Mouse (Mus musculus) thymus, adult 2 months (tissue): ENCODE measurements around the gene Gpt2. TPM values are rescaled to one million over a fixed set of nuclear protein-coding genes. Genes with fewer than 3 reads are reported as not detected.

Source experiments
- DNase-seq: peaks from one replicate; pipeline ENCODE4 v3.0.0; 2021
- H3K27ac ChIP-seq: fragments of 200-500 bp; 2 replicates; pipeline ENCODE4 v1.5.1; 2012; ENCODE audit warnings: low read length, control low read depth; ENCODE audit not compliant: control insufficient read depth, insufficient read depth
- H3K27me3 ChIP-seq: fragments of 200-500 bp; 2 replicates; pipeline ENCODE4 v1.6.1; 2012; ENCODE audit warnings: mild to moderate bottlenecking, low read length, moderate library complexity, mixed read lengths; ENCODE audit not compliant: control insufficient read depth, insufficient read depth
- H3K36me3 ChIP-seq: fragments of 200-500 bp; 2 replicates; pipeline ENCODE4 v1.6.1; 2012; ENCODE audit warnings: mild to moderate bottlenecking, low read length, moderate library complexity; ENCODE audit not compliant: control insufficient read depth, insufficient read depth
- H3K4me1 ChIP-seq: fragments of 200-500 bp; replicated peaks from 2 replicates; pipeline ENCODE4 v1.6.1; 2012; ENCODE audit warnings: low read length; ENCODE audit not compliant: control insufficient read depth, insufficient read depth
- H3K4me3 ChIP-seq: fragments of 200-500 bp; 2 replicates; pipeline ENCODE4 v1.5.1; 2012; ENCODE audit warnings: mild to moderate bottlenecking, low read length, control low read depth, moderate library complexity; ENCODE audit not compliant: control insufficient read depth, insufficient read depth
- CTCF ChIP-seq: fragments of 200-500 bp; IDR thresholded peaks from 2 replicates; pipeline ENCODE4 v1.5.1; 2012; ENCODE audit warnings: mild to moderate bottlenecking, control low read depth, low read length, moderate library complexity, borderline replicate concordance; ENCODE audit not compliant: control insufficient read depth, poor library complexity, insufficient read depth; ENCODE audit errors: extremely low read depth
- POLR2A ChIP-seq: fragments of 200-500 bp; IDR thresholded peaks from 2 replicates; pipeline ENCODE4 v1.6.1; 2012; ENCODE audit warnings: mild to moderate bottlenecking, low read length, control low read depth, moderate library complexity; ENCODE audit not compliant: control insufficient read depth, poor library complexity, insufficient read depth; ENCODE audit errors: extremely low read depth
- WGBS: fragments of 180-500 bp; shearing (Covaris S2); methylation state at CpG from one replicate; pipeline ENCODE4 v1.1.7; 2018; 5-methylcytosine and 5-hydroxymethylcytosine counted together
- polyA plus RNA-seq: library from polyadenylated mRNA; depleted of rRNA; stranded (reverse); fragments of >200 nt; gene quantifications from 2 replicates; pipeline ENCODE4 v1.2.3, GENCODE M21; 2012

Gene Gpt2
- polyA plus RNA-seq, 1 experiment, result 8.2 TPM

DNA sequence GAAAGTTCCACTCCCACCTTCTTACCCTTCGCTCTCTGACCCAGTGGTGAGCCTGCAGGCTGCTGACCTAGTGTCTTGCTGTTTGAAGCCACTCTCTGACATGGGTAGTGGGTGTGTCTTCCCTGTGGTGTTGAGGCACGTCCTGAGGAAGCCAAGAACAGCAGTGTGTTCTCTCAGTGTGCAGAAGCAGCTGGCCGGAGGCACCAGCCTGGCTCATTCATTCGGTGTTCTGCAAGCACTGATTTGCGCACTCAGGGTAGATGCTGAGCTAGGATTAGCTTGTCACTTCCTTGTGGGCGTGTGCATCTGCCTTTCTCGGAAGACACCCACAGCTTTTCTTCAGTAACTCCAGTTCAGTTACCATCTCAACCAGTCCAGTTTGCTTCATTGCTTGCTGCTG, 23.0 kb downstream of the Gpt2 start:
- Histone ChIP-seq H3K27ac (no peak overlapping the region), H3K4me1 (peaks cover 7% of the 10 kb centered on the region), H3K4me3 (no peak overlapping the region), H3K36me3 (no peaks in the 10 kb centered on the region), H3K27me3 (no peaks in the 10 kb centered on the region)
- no peak for TF ChIP-seq CTCF
- TF ChIP-seq POLR2A, result no peak
- 47% methylated on average over 7 of the region's 7 CpGs for WGBS
- no peak for DNase-seq

DNA sequence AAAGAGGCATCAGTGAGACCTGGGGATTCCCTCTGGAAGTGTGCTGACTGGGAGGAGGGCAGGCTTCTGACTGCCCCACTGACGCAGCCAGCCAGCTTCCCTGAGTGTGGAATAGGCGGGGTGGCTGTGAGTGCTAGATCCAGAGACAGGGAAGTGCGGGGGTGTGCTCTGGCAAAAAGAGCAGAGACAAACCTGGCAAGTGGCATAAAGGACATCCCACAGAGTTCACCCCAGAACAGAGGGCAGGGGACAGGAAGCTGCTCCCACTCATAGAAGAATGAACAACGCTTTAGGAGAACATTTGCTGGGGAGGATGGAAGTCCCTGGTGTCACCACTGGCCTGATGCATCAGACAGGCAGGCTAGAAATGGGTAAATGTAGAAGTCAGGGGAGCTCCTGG, 25.0 kb downstream of the Gpt2 start:
- DNase-seq, result no peak
- H3K4me3 ChIP-seq, result no peak overlapping the region
- no peak for TF ChIP-seq CTCF
- TF ChIP-seq POLR2A, result no peak
- no peak overlapping the region for H3K27ac ChIP-seq
- 89% methylated on average over 4 of the region's 4 CpGs for WGBS
- no peaks in the 10 kb centered on the region for H3K27me3 ChIP-seq
- H3K4me1 ChIP-seq, result peaks cover 7% of the 10 kb centered on the region
- no peaks in the 10 kb centered on the region for H3K36me3 ChIP-seq

DNA sequence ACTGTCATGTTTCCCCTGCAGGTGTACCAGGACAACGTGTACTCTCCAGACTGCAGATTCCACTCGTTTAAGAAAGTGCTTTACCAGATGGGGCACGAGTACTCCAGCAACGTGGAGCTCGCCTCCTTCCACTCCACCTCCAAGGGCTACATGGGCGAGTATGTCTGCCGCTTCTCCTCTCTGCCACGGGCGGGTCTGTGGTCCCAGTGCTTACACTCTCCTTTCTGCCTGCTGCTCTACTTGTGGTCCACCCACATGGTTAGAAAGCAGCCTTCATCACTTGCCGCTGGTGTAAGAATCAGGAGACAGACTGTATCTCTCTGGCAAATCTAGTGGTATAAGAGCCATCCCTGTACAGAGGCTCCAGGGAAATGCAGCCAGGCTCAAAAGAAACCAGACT, 25.6 kb downstream of the Gpt2 start:
- no peak for TF ChIP-seq POLR2A
- TF ChIP-seq CTCF, result no peak
- Histone ChIP-seq H3K27ac (no peak overlapping the region), H3K4me1 (peaks cover 7% of the 10 kb centered on the region), H3K27me3 (no peaks in the 10 kb centered on the region), H3K4me3 (no peak overlapping the region), H3K36me3 (no peaks in the 10 kb centered on the region)
- 95% methylated on average over 10 of the region's 10 CpGs for WGBS
- DNase-seq, result no peak

DNA sequence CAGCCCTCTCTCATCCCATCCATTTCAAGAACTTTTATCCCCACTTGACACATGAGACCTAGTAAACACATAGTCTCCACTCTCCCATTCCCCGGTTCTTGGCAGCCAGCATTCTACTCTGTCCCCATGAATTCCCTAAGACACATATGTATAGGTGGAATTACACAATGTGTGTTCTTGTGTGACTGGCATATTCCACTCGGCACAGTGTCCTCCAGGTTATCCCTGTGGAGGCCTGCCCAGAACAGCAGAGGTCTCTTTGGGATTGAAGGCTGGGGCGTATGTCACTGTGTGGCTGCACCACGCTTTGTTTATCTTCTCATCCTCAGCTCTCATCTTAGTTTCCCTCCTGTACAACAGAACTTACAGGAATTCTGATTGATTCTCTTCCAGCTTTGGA, 28.2 kb downstream of the Gpt2 start:
- DNase-seq, result no peak
- H3K4me3 ChIP-seq, result no peak overlapping the region
- no peak for TF ChIP-seq POLR2A
- TF ChIP-seq CTCF, result no peak
- no peak overlapping the region for H3K27ac ChIP-seq
- WGBS, result 96% methylated on average over 4 of the region's 4 CpGs
- no peaks in the 10 kb centered on the region for H3K27me3 ChIP-seq
- no peaks in the 10 kb centered on the region for H3K36me3 ChIP-seq
- peaks cover 2% of the 10 kb centered on the region; the same call in 1 of the 2 replicates for H3K4me1 ChIP-seq

DNA sequence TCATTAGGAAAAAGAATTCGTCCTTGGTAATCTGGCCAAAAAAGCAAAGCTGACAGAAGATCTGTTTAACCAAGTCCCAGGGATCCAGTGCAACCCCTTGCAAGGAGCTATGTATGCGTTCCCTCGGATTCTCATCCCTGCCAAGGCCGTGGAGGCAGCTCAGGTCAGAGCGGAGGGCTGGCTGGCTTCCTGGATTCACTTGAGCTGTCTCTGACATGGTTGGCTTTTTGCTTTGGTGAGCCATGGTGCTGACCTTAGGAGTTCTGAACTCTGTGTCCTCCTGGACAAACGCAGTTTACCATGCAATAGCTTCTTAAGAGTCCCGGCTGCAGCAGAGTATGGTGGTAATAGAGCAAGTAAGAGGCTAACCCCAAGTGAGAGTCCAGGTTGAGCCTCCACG, 29.0 kb downstream of the Gpt2 start:
- no peaks in the 10 kb centered on the region for H3K36me3 ChIP-seq
- no peak for TF ChIP-seq CTCF
- no peak for TF ChIP-seq POLR2A
- no peak for DNase-seq
- WGBS, result 95% methylated on average over 8 of the region's 8 CpGs
- H3K27me3 ChIP-seq, result no peaks in the 10 kb centered on the region
- no peak overlapping the region for H3K27ac ChIP-seq
- H3K4me3 ChIP-seq, result no peak overlapping the region
- no peaks in the 10 kb centered on the region for H3K4me1 ChIP-seq

DNA sequence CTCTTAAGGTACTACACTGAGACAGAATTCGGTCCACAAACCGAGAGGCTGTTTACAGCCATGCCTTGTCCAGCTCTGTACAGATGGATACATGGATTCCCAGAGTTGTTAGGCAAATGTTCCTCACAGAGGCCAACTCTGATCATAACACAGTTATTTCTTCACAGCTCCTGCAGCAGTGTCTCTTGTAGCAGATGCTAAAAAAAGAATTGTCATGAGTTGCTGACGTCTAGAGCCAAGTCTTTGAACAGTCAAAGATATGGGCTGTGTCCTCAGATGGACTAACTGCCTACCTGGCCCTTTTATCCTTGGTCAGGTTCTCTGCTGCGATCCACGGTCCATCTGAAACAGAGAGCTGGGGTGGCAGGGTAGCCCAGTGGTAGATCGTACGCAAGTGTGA, 31.7 kb downstream of the Gpt2 start:
- H3K27ac ChIP-seq, result no peak overlapping the region

DNA sequence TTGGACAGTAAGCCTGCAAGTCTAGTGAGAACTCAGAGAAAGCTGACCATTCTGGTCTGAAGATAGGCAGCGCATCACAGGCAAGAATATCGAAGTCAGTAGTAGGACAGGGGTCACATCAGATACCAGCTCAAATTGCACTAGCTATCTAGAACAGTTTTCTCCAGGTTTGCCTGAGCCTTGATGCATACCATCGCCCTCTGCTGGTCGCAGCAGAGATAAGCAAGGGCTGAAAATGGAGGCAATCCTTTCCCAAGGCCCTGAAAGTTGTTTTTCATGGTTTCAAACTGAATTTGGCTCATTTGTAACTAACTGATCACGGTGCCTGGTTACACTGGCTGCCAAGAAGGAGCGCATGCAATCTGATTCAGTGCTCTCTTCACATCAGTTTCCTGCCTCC, 33.7 kb downstream of the Gpt2 start:
- Histone ChIP-seq H3K4me3 (no peak overlapping the region), H3K36me3 (no peaks in the 10 kb centered on the region), H3K27me3 (no peaks in the 10 kb centered on the region), H3K27ac (no peak overlapping the region), H3K4me1 (no peaks in the 10 kb centered on the region)
- WGBS, result 41% methylated on average over 6 of the region's 6 CpGs
- peak; percentile 46 for DNase-seq
- TF ChIP-seq CTCF (no peak), POLR2A (no peak)

More for the DNA sequence above, 31.7 kb downstream of the Gpt2 start:
- Histone ChIP-seq H3K36me3 (no peaks in the 10 kb centered on the region), H3K27me3 (no peaks in the 10 kb centered on the region), H3K4me3 (no peak overlapping the region), H3K4me1 (no peaks in the 10 kb centered on the region)
- 96% methylated on average over 7 of the region's 7 CpGs for WGBS
- no peak for DNase-seq
- TF ChIP-seq POLR2A, result no peak
- TF ChIP-seq CTCF, result no peak
